Mouse (Mus musculus) testis, postnatal 14 days (tissue): ENCODE data around the gene Sorbs2.

Experiments
- DNase-seq: peaks from one replicate; pipeline ENCODE4 v3.0.0; 2021; ENCODE audit warnings: low spot score

Gene Sorbs2

DNA sequence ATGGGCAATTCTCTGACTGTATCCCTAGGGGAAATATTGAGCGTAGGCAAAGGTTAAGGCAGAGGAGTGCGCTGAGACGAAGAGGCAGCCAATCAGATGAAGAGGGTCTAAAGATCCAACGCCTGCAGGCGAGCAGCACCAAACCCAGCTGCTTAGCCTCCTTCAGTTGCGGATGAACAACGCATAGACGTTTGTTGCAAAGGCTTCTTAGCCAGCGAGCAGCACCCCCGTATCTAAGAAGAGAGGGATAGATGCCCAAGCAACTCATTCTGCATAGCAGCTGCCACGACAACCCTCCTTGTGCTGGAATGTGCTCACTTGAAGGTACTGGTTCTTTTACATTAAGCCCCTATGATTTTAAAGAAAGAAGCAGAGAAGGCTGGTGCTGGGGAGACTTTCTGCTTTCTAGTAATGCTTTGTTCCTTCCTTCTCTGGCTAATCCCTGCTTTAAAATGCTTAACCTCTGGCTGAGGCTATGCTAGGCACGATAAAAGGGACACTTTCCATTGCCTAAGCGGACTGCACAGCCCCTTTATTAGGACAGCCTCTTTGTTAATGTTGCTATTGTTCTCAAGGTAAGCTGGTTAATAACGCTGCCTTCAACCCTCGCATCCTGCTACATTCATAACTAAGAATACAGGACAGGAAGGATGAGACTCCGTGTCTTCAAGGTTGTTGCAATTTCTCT lies at the start of gene Sorbs2:
Gene Sorbs2, plus strand, starts transcription at position 155 of the 688 bp plus-strand sequence.
- DNase-seq = no peak

GRCm38 (mm10) chr8:45457874-45458273 lies 49.7 kb upstream of the Sorbs2 start:
- DNase-seq = no peak

DNA sequence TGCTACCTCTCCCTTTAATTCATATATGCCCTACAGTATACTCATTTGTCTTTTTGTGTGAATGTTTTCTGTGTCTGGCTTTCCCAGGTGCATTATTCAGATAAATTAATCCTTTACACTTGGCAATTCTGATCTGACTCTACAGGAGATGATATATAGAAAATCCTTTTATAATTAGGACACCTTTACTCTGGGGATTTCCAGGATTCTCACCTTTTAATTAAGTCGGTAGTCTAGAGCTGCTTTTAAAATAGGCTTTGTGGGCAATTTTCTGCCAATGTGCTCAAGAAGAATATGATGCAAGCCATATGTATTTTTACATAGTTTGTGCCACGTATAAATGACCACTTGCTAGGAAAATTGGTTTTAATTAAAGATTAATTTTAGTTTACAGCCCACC lies 38.6 kb upstream of the Sorbs2 start:
- no peak for DNase-seq

DNA sequence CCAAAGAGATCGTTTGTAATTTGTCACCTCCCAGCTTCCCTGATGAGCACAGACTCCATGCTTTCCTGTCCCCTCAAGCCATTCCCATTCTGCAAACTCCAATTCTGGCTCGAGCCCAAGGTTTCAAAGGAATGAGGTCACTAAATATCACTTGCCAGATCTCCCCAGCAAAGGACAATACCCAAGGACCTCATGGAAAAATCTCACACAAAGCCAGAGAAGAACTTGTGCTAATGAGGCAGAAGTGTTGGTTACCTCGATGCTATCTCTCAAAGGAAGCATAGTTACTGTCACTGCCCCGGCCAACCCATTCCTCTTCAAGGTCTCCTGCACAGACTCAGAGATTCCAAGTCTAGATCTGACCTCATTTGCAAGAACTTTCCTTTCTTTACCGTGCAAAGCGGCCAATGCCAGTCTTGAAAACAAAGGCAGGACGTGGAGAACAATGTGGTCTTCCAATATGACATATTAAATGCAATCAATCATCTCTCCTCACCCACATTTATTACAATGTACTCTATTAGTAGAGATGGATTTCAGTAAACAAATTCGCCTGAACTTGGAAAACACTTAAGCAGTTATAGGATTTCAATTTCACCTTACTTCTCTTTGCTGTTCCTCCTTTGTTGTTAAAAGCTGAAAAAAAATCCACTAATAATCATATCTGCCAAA lies 37.9 kb upstream of the Sorbs2 start:
- no peak for DNase-seq

- DNase-seq = no peak
Observed at GRCm38 (mm10) chr8:45480886-45481285, 26.7 kb upstream of the Sorbs2 start.

GRCm38 (mm10) chr8:45486281-45486680 lies 21.3 kb upstream of the Sorbs2 start:
- DNase-seq = no peak

DNA sequence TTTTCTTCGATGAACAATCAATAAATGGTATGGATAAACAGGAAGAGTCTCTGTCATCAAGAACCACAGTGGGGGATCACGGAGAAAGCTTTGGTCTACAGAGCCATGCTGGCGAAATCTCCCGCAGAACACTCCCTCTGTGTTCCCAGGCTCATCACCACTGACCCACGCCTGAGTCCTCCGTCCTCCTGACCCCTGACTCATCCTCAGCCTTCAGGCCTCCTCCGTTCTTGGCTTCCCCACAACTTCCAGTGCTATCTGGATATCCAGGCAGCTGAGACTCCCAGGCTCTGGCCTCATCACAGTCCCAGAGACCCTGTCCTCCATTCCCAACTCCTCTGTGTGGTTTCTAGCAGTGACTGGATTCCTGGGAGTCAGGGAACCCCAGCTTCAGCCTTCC lies 3.6 kb upstream of the Sorbs2 start:
- DNase-seq = no peak

DNA sequence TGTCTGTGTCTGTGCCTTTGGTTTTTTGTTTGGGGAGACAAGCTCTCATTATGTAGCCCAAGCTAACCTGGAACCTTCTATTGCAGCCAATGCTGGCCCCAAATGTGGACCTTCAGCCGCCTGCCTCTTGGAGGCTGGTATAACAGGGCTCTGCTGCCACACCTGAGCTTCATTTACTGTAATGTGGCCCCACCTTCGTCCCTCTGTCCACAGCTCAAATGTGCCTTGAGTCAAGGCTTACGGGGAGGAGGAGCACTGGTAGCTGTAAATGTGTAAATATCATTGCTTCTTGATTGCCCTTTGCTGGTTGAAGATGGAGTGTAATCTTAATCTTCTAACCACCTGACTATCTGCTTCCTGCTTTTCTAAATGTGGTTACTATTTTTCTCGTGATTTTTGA lies 1.2 kb upstream of the Sorbs2 start:
- no peak for DNase-seq

DNA sequence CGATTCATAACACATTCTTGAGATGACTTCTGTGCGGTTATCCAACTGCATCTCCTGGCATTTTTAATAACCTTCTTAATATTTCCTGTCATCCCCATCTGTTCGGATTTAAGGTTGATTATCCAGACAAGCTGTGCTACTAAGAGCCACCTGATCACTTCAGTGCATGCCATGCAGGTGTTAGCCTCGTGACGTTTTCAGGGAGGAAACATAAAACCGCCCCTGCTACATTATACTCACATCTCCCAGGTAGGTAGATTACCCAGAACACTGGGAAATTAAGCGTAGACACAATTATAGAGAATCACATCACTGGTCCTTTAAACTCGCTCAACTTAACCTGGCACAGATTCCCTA lies 333 bp upstream of the Sorbs2 start:
- DNase-seq = no peak

DNA sequence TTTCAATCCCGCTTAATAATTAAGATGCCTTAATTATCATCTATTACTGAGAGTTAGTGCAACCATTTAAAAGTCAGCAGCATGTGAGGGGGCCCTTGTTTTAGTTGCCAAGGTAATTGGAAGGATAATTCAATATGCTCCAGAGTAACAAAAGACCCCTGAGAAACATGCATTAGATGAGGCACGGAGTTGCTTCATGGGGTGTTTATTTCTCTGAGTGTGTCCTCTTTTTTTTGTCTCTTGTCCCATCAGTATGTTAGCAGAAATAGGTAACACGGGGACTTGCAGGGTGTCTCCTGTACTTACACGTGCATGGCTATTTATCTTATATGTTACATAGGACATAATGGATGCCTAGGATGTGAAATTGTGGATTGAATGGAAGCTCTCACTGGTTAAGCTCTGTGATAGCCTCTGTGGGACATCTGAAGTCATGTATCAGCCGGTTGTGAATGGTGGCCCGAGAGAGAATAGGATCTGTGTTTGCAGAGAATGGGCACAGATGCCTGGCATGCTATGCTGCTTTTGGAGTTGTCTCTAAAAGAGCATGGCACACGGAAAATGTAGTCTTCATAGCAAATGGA lies 1.0 kb downstream of the Sorbs2 start:
- no peak for DNase-seq

GRCm38 (mm10) chr8:45512369-45512768 lies 4.8 kb downstream of the Sorbs2 start:
- no peak for DNase-seq

- no peak for DNase-seq
Observed at GRCm38 (mm10) chr8:45521595-45521994, 14.0 kb downstream of the Sorbs2 start.

GRCm38 (mm10) chr8:45527708-45528107 lies 20.1 kb downstream of the Sorbs2 start:
- no peak for DNase-seq

GRCm38 (mm10) chr8:45528890-45529289 lies 21.3 kb downstream of the Sorbs2 start:
- no peak for DNase-seq

DNA sequence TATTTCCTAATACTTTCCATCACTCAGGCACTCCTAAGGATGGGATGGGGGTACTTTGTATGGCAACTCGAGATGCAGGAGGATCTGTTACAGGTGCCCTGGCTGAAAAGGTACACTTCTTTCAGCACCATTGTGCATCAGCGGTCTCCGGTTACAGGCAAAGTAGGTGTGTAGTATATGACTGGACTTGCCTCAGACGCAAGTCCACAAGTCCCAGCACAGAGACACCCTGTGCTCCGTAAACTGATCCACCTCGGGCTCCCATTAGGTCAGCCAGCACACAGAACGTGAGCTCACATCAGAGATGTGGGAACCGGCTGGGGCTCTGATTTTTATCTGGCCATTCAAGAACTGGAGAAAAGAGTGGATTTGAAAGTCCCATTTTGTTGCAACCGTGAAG lies 29.0 kb downstream of the Sorbs2 start:
- DNase-seq = no peak

DNA sequence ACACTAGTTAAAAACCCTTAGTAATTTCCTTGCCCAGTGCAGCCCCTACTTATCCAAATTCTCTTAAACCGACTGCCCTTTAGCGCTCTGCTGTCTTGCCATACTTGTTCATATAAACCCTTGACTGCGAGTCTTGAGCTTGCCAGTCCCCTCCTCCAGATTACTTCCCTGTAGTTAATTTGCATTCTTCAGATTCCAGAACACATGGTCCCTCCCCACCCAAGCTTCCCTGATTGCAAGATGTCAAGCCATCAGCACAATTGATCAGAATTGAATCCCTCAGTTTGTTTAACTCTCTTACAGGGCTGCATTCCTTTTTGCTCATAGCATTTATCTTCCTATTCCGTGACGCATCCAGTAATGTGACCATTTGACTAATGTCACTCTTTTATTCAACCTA lies 32.9 kb downstream of the Sorbs2 start:
- DNase-seq = no peak

DNA sequence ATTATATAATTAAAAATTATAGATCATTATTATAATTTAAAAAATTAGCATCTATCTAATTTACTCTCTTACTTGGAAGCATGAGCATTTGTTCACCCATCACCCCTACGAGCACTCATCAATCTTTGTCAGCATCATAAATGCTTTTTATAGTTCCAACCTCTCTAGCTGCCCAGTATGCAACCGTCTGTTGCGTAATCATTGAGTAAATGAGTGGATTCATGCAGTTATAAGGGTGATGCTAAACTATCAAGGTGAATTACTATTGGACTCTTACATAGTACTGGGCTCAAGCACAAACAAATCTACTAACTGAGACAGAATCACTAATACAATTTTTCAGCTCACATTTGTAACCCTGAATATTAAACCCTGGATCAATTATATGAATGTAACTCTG lies 44.6 kb downstream of the Sorbs2 start:
- no peak for DNase-seq

- no peak for DNase-seq
Observed at GRCm38 (mm10) chr8:45554627-45555026, 47.0 kb downstream of the Sorbs2 start.

- DNase-seq = no peak
Observed at GRCm38 (mm10) chr8:45557936-45558335, 50.3 kb downstream of the Sorbs2 start.

DNA sequence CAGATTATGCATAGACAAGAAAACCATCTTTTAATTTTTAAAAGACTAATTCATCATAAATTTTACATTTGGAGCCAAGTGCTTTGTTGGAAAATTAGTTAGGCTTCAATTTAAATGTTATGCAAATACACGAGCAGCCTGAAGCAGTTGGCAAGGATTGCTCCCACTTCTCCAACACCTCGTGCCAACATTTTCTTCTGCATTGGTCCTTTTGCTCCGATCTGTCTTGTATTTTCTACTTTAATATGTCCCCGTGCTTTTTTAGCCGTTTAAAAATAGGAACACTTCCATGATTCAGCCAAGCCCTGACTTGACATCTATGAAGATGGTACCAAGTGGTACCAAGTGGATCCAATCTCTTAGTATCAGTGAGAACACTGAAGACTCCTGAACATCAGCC lies 50.8 kb downstream of the Sorbs2 start:
- DNase-seq = no peak

- no peak for DNase-seq
Observed at GRCm38 (mm10) chr8:45559176-45559820, 51.7 kb downstream of the Sorbs2 start.

- no peak for DNase-seq
Observed at GRCm38 (mm10) chr8:45565189-45565588, 57.6 kb downstream of the Sorbs2 start.

- no peak for DNase-seq
Observed at GRCm38 (mm10) chr8:45570117-45570516, 62.5 kb downstream of the Sorbs2 start.
